Mouse (Mus musculus) CD4-positive, CD25-positive, alpha-beta regulatory T cell, adult 4 months (primary cell): Measurements from ENCODE around the gene Nfat5. TPM values are rescaled to one million over a fixed set of nuclear protein-coding genes. Genes with fewer than 3 reads are reported as not detected.
A peak's percentile ranks its signal among the peaks of the same experiment; 100 is the strongest.

Source experiments
- ATAC-seq: one replicate; pipeline ENCODE4 v1.8.0; 2017
- polyA plus RNA-seq, 2 experiments: library from polyadenylated mRNA; unstranded; fragments of 100-300 nt; shearing (Covaris generic); gene quantifications; one replicate each; pipeline ENCODE4 v1.2.1; 2017

The Nfat5 gene
- polyA plus RNA-seq, result 10 to 100 TPM; 19.2 to 21.2 TPM

DNA sequence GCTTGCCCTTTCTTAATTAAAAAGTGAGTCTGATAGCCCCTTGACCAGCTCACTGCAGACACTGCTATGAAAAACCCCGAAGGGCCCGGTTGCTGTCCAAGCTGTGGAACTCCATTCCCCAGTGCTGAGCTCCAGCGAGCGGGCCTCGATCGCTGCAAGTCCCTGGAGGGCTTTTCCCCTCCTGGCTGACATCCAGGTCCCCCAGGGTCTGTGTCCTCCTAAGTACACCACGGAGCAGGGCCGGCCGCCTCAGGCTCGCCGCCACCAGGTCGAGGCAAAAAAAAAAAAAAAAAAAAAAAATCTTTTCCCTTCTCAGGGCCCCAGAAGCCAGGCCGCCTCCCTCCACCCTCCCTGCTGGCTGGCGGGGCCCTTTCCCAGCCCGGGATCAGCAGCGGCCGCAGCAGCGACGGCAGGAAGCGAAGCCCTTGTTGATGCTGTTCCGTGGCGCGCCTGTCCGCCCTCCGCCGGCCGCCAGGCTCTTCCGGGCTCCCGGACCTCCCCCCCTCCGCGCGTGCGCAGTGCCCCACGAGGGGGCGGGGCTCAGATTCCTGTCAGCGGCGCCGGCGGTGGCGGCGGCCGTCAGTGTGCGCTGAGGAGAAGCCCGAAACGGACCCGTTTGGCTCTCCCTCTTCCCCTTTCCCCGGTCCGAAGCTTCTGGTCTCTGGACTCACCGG lies at the start of gene Nfat5:
TSS of gene Nfat5 (plus strand) at position 543 of the 674 bp plus-strand sequence.
- peak; percentile 71 for ATAC-seq

DNA sequence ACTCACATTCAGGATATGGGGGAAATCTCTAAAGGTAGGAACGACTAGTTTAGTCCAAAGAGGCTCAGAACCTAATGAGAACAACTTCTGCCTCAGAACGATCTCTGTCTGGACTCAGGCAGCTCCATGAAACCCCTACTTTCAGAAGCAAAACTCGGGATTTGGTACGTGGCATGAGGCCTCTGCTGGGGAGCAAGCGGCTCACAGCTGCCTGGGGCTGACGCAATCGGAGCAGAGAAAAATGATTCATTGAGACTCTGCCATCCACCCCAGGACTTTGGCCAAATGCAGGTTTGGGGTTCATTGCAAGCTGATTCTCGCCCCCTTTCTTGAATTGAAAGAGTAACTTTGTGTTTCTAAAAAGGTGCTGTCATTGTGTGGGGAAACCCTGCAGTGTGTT lies 49.1 kb upstream of the Nfat5 start:
- ATAC-seq, result no peak

DNA sequence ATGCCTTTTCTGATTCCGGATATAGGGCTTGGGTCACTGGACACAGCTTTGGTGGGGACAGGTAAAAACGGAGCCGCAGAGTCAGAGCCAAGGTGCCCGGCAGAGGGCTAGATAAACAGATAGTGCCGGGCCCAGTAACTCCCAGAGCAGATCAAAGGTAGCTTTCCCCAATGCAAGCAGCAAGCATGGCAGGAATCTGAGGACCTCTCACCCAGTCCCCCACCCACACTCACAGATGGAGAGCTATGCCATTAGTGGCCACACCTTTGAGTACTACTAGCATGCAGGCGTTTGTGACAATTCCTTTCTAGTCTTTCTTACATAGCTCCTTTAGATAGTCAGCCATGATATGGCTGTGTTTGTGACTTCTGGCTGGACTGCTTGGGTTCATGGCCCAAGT lies 44.8 kb upstream of the Nfat5 start:
- ATAC-seq, result no peak

DNA sequence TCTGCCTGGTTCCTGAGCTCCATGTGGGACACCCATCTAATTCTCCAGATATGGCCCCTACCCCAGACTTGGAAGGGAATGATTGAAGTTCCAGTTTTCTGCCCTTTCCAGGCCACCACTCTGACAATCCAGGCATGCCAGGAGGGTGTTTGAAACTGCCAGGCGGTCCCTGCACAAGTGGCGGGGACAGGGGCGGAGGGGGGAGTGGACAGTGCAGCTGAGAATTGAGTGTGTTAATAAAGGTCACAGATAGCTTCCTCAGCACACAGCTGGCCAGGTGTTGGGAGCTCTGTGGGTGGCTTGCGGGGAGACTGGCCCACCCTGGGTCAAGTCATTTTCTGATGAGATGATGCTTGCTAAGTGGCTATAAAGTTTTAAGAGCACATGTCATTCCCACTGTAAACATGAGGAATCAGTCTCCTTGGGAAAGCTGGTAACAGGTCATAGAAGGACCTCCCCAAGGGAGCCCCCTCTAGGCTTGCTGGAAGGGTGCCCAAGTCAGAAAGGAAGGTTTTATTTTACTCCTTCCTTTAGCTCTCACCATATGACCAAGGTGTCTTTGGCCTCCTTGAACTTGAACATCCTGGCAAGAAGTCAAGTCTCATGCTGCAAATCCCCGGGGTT lies 41.7 kb upstream of the Nfat5 start:
- ATAC-seq, result no peak

DNA sequence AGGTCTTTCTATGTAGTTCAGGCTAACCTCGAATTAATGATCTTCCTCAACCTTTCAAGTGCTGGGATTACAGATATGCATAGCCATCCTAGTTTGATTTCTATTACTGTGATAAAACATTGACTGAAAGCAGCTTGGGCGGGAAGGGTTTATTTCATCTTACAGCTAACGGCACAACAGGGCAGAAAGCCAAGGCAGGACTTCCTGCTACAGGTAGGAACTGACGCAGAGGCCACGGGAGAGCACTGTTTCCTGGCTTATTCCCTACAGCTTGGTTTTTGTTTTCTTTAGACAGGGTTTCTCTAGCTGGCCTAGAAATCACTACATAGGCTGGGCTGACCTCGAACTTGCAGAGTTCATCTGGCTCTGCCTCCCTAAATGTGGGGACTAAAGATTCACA lies 40.1 kb upstream of the Nfat5 start:
- ATAC-seq, result peak; percentile 41

DNA sequence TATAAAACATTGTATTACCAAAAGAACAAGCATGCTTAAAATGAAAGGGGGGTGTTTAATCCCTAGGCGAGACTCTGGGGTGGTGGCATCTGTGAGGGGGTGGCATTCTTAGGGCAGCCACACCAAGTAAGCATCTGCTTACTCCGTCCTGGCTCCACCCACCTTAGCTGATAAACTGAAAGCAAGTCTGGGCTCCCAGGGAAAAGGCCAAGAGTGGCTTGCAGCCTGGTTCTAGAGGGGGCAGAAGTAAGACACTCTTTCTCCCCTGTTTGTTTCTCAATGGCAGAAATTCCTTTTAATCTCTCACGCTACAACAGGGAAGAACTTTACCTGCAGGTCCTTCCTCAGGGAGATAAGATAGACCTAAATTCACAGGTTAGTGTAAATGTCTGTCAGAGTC lies 38.9 kb upstream of the Nfat5 start:
- ATAC-seq, result peak; percentile 65

DNA sequence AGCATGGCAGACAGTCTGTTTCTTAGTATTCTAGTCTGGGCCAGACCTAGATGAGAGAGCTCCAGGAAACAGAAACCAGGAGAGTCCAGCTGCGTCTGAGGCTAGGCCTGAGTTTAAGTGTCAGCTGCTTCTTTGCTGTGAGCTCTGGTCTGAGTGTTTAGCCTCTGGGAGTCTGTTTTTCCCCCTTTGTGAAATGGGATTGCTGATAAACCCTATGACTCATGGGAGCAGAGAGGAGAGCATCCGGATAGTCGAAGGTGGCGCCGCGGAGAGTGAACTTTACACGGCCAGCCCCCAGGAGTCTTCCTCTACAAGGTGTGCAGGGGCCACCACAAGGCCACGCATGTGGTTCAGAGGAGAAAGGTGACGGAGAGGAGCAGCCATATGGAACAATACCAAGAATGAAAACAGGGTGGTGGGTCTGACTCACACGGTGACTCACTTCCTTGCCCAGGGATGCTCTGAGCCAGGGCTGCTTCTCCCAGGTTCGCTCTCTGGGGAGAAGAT lies 38.3 kb upstream of the Nfat5 start:
- peak; percentile 65 for ATAC-seq

DNA sequence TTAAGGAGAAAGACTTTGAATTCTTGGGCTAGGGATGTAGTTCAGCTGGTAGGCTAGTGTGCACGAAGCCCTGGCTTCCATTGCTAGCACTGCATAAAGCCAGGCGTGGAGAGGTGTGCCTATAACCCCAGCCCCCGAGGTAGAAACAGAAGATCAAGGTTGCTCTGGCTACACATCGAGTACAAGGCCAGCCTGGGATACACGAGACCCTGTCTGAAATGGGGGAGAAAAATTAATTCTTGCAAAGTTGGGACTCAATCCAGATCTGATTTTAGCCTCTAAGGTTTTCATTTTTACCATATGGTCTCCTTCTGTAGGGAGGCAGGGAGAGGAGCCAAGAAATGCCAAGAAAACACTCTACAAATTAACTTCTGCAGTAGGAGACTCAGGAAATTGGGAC lies 36.0 kb upstream of the Nfat5 start:
- no peak for ATAC-seq

DNA sequence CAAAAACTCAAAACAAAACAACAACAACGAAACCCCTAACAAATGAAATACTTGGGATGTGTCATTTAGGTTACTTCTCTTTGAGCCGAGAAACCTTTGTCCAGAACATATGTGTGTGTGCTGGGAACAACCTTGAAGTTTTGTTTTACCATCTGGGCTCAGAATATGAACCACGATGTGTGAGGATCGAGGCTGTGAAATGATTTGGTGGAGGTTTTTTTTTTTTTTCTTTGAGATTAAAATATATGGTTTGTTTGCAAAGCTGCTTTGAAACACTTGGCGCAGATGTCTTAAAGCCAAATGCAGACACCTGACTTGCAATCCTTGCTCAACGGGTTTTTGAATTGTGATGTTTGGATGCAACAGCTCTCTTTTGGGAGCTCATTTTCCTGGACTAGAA lies 33.1 kb upstream of the Nfat5 start:
- no peak for ATAC-seq

DNA sequence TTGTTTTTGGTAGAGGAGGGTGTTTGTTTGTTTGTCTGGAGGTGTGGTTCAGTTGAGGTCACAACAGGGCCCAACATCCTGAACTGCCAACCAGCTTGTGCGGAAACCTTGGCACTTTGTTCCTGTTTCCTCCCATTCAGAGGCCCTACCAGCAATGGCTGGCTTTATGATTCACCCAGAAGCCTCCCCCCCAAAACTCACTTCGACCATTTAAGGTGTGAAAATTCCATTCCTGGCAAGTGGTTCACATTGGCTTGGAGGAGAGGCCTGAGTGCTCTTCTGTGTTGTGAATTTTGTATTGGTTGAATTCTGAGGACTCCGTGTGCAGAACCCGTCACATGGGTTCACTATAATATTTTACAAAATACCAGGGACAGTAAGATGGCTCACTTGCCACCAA lies 32.1 kb upstream of the Nfat5 start:
- ATAC-seq, result no peak

DNA sequence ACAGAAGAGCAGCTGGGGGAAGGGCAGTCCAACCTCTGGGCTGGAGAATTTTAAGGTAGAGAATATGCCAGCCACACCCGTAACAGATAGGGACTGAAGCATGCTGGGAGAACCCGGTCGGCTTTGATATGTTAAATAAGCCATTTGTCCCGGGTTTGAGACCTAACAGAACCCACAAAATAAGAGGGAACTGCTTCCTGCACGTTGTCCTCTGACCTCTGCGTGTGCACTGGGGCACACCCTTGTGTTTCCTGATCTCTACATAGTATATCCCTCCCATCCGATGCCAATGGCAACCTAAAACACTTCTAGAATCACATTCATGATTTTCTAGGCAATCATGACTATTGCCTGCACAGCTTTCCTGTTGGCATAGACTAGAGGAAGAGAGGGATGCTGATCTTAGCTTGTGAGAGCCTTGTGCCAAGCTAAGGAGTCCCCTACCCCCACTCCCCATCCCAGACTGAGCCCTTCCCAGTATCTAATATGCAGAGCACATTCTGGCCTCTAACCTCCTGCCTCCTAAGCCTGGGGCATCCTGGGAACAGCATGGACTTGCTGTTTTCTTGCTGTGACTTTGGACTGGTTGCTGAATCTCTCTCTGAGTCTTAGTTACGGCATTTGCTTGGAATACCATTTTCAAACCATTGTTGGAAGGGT lies 31.1 kb upstream of the Nfat5 start:
- no peak for ATAC-seq

DNA sequence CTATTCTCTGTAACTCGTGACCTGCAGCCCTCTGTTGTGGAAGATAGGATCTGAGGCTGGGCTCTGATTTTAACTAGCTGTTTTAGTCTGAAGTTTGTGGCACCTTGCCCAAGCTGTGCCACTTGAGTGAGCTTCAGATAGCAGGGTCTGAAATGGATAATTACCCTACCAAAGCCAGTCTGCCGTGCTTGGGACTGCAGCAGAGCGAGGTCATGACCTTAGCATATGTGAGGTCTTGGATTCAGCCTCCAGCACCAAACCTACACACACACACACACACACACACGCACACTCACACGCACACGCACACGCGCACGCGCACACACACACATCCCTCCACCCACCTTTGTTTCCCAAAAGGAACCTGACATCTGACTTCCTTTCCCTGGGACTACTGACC lies 27.5 kb upstream of the Nfat5 start:
- no peak for ATAC-seq

DNA sequence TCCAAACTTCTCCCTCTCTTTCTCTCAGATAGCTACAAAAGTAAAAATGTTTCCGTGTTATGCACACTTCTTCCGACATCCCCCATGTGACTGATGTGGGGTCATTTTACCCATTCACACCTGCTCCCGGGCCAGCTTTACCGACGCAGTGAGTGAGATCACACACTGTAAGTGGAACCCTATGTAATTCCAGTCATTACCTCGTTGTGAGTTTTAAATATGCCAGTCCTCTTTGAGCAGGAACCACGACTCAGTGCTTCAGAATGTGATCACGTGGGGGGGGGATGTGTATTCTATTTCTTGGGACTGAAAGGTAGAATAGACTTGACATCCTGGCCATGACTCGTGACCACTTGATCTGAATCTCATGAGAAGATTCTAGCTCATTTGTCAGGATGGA lies 24.8 kb upstream of the Nfat5 start:
- ATAC-seq, result no peak

DNA sequence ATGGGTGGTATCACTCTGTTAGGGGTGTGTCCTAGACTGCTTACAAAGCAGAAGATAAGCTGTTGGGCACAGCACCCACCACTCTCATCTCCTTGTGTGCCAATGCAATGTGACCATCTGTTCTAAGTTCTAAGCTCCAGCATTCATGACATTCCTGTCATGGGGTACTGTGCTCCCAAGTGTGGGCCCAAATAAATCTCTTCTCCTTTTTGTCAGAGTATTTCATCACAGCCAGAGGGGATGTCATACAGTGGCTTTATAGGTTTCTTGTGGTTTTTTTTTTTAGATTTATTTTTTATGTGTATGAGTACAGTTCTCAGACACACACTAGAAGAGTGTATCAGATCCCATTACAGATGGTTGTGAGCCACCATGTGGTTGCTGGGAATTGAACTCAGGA lies 24.1 kb upstream of the Nfat5 start:
- no peak for ATAC-seq

DNA sequence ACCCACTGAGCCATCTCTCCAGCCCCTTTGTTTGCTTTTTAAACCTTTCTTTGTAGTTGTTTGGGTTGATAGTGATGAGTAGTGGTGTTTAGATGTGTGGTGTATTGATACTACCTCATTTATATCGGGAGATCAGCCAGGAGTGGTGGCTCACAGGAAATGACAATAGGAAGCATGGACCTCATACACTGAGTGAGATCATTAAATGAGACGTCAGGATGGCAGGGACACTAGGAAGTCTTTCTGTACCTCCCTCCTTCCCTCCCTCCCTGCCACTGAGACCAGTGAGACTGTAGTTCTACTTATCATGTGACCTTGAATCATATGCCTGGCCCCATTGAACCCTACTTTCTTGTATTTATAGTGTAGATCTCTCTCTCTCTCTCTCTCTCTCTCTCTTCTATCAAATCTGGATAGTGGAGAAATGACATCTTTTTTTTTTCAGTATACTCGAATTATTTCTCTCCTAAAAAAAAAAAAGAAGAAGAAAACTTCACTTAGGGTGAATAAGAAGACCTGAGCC lies 23.6 kb upstream of the Nfat5 start:
- ATAC-seq, result no peak

DNA sequence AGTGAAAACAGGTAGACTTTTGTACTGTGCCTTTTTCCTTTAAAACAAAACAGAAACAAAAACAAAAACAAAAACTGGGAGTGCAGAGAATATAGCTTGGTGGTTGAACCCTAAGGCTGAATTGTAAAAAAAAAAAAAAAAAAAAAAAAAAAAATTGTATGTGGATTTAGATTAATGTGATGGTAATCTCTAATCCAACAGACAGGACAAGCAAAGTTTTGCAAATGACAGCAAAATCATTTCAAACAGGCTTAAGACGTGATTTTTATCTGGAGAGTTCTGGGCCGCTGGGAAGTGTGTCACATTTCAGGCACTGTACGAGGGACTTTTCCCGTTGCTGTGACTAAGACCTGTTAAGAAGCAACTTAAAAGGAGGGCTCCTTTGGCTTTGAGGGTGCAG lies 23.0 kb upstream of the Nfat5 start:
- ATAC-seq, result no peak

DNA sequence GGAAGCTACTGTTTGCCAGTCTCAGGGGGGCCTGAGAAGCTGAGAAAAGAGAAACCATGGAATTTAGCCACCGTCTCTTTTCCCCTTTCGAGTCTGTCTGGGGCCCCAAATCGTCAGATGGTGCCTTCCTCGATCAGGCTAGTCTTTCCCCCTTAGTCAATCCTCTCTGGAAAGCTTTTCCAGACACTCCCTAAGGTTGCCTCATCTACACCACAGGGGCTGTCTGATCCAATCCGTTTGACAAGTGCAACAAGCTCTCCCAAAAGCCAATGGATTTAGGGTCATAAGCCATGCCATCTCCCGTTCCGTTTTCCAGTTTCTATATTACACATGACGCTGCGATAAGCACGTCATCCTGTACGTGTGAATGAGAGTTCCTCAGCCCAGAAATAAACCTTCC lies 22.5 kb upstream of the Nfat5 start:
- ATAC-seq, result no peak

DNA sequence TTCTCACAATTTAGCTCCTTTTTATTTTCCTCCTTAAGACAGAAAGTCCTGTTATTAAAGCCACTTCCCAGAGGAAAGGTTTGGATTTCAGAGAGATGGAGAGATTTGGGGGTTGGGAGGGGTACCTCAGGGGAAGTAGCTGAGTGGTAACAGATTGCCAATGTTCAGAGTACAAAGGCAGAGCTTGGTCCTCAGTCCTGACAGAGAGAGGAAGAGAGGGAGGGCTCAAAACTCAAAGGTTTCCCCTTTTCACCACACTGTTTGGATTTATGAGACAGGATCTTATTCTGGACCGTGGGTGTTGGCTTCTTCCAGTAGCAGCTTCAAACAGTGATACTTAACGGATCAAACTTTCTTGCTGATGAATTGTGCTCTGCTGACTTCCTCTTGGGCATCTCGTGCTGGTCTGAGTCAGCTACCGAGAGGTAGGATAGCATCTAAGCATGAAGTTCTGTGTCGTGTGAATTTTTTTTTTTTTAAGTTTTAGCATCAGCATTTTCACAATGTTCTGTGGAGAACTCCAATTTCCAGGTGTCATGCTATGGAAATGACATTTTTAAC lies 15.9 kb upstream of the Nfat5 start:
- ATAC-seq, result no peak

DNA sequence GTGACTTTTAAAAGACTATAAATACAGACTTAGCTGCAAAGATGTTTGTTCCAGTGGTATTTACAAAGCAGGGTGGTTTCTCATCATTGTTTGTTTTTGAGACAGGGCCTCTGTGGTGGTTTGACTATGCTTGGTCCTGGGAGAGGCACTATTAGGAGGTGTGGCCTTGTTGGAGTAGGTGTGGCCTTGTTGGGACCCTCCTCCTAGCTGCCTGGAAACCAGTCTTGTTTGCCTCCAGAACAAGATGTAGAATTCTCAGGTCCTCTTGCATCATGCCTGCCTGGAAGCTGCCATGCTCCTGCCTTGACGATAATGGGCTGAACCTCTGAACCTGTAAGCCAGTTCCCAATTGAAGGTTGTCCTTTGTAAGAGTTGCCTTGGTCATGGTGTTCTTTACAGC lies 14.7 kb upstream of the Nfat5 start:
- no peak for ATAC-seq

DNA sequence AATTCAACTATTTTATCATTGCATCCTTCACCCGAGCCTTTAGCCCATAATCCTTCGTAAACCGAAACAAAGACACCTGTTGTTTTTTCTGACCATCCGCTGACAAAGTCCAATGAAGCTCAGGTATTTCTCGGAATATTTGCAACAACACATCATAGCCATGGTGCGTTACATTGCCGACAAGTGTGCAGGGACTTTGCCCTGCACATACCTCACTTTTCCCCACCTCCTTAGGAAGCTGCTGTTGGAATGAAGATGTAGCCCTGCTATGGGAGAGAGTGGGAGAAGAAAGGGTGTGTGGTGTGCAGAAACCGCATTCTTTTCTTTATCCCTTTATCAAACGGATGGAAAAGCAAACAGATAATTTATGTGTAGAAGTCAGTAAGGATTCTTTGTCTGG lies 6.6 kb upstream of the Nfat5 start:
- no peak for ATAC-seq

DNA sequence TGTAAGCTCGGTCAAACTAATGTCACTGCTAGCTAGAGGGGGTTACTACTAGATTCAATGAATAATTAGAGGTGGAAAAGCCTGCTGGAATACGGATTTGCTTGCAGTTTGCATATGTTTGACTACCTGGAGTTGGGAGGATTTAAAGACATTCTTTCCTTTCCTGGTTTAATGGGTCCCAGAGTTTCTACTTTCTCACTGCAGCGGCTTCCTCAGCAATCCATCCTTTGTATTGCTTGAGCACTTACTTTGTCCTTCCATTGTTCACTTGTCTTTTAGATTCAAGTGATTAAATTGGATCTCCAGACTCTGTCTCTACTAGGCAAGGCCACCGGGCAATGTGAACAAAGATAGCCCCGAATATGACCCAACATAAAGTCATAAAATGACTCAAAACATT lies 5.7 kb upstream of the Nfat5 start:
- ATAC-seq, result no peak

DNA sequence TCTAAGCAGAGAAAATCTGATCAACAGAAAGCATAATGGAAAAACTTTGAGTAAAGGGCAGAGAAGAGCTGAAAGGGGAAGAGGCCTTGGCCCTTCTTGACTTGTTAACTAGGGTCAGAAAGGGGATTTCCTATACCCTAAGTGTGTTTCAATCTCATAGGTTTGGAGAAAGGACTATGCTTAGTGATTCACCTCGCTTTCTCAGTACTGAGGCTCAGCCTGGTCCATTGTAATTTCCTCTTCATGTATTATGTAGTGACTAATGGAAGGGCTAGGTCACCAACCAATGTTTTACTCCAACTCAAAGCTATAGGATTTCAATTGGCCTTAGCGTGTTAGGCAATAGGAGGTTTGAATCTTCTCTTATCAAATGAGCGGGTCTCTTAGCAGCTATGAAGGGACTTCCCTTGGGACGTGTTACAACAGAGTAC lies 2.1 kb upstream of the Nfat5 start:
- ATAC-seq, result peak; percentile 37

DNA sequence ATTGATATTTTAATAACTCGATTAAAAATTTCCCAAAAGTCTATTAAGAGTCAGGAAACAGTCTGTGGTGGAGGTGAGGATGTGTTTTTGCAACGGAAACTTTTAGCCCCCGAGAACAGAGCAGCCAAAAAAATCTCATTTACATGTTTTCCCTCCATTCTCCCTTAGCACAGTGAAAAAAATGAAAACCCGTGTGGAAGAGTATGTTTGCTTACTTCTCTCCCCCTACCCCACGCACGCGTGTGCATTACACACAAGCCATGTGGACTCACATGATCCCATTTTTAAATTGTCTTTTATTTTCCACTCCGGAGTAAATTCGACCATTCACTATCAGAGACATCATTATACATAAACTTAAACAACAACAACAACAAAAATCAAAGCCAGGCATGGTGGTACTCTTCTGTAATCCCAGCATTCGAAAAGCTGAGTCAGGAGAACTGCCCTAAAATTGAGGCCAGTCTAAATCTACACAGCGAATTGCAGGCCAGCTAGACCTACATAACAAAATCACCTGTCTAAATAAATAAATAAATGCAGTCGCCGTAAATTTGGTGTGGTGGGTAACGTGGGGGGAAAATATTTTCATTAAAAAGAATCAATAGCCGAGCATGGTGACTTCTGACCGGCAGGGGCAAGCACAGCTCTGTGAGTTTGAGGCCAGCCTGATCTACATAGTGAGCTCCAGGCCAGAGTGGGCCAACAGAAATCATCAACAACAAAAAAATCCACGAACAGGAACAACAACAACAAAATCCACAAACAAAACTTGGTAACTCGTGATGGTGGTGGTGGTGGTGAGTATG lies 947 bp upstream of the Nfat5 start:
- no peak for ATAC-seq
